Mouse (Mus musculus) lung, postnatal 0 days (tissue): ENCODE measurements around the gene Lmntd1. TPM values are rescaled to one million over a fixed set of nuclear protein-coding genes. Genes with fewer than 3 reads are reported as not detected.

Experiments
- ATAC-seq: fragments of 200-750 bp; cut with Nextera tagmentation; 2 replicates; pipeline ENCODE4 v1.8.0; 2017; ENCODE audit warnings: moderate library complexity
- DNase-seq: peaks from one replicate; pipeline ENCODE4 v3.0.0-alpha.2; 2016; ENCODE audit warnings: low spot score
- H3K27ac ChIP-seq: fragments of 300-500 bp; sonication (generic); 2 replicates; pipeline ENCODE4 v1.5.1; 2014; ENCODE audit warnings: antibody characterized with exemption, mild to moderate bottlenecking, low read length, mixed read lengths
- H3K27me3 ChIP-seq: fragments of 300-500 bp; sonication (generic); replicated peaks from 2 replicates; pipeline ENCODE4 v1.6.1; 2014; ENCODE audit warnings: low read length, mixed read lengths; ENCODE audit not compliant: insufficient read depth
- H3K36me3 ChIP-seq: fragments of 300-500 bp; sonication (generic); 2 replicates; pipeline ENCODE4 v1.6.1; 2014; ENCODE audit warnings: low read length, mixed read lengths; ENCODE audit not compliant: insufficient read depth
- H3K4me1 ChIP-seq: fragments of 300-500 bp; sonication (generic); 2 replicates; pipeline ENCODE4 v1.6.1; 2014; ENCODE audit warnings: antibody characterized with exemption, low read depth, low read length, mixed read lengths; ENCODE audit not compliant: insufficient read depth
- H3K4me2 ChIP-seq: fragments of 300-500 bp; sonication (generic); replicated peaks from 2 replicates; pipeline ENCODE4 v1.6.1; 2014; ENCODE audit warnings: low read depth, mild to moderate bottlenecking, low read length, moderate library complexity, mixed read lengths
- H3K4me3 ChIP-seq: fragments of 300-500 bp; sonication (generic); 2 replicates; pipeline ENCODE4 v1.5.1; 2014; ENCODE audit warnings: low read depth, low read length
- H3K9ac ChIP-seq: fragments of 300-500 bp; sonication (generic); replicated peaks from 2 replicates; pipeline ENCODE4 v1.6.1; 2014; ENCODE audit warnings: low read depth, mild to moderate bottlenecking
- H3K9me3 ChIP-seq: fragments of 300-500 bp; sonication (generic); 2 replicates; pipeline ENCODE4 v1.6.1; 2016; ENCODE audit warnings: low read length, mixed read lengths
- CTCF ChIP-seq: IDR thresholded peaks from 2 replicates; pipeline ENCODE4 v1.5.1; 2016; ENCODE audit warnings: antibody characterized with exemption, mild to moderate bottlenecking
- EP300 ChIP-seq: IDR thresholded peaks from 2 replicates; pipeline ENCODE4 v1.6.1; 2016; ENCODE audit warnings: antibody characterized with exemption, mild to moderate bottlenecking, control low read depth
- WGBS: fragments of 180-500 bp; shearing (Covaris S2); extraction: QIAGEN DNeasy Blood & Tissue Kit; methylation state at CpG from one replicate; pipeline ENCODE4 v1.1.7; 2014; 5-methylcytosine and 5-hydroxymethylcytosine counted together
- polyA plus RNA-seq: library from polyadenylated mRNA; unstranded; fragments of >200 nt; fragmentation: Nextera tagmentation; extraction: Ambion mirVana; gene quantifications from 2 replicates; pipeline ENCODE4 v1.2.1, GENCODE M21; 2015

The Lmntd1 gene
- polyA plus RNA-seq, 1 experiment from 2014 or later: 0.74 TPM

DNA sequence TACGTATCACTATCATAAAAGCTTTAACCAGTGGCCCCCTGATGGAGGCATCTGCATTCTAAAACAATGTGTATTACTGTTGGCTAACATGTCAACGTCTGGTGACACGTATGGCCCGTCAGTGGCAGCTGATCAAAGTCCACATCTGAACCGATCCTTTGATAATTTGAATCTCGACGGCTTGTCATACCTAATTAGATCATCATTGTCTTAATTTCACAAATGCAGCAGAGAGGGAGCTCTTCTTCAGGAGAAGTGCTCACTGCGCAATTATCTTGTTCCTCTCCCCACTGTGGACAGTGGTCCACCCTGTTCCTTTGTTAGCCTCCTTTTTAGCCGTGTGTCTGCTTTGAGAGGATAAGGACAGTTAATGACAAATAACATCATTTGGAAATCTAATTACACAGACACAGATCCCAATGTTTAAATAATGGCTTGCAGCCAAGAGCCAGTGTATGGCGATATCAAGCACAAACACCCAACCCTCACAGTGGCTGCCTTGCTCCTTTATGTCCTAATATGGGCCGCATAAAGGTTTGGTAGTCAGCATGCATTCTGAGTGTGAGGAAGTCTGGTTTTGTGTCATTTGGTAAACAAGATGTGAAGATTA, 142.4 kb downstream of the Lmntd1 start:
- TF ChIP-seq EP300 (peak; percentile 45; the same call in 1 of the 2 replicates), CTCF (peak; percentile 17; the same call in 1 of the 2 replicates)
- WGBS: 50% methylated on average over 11 of the region's 11 CpGs
- ATAC-seq: peak; percentile 83

DNA sequence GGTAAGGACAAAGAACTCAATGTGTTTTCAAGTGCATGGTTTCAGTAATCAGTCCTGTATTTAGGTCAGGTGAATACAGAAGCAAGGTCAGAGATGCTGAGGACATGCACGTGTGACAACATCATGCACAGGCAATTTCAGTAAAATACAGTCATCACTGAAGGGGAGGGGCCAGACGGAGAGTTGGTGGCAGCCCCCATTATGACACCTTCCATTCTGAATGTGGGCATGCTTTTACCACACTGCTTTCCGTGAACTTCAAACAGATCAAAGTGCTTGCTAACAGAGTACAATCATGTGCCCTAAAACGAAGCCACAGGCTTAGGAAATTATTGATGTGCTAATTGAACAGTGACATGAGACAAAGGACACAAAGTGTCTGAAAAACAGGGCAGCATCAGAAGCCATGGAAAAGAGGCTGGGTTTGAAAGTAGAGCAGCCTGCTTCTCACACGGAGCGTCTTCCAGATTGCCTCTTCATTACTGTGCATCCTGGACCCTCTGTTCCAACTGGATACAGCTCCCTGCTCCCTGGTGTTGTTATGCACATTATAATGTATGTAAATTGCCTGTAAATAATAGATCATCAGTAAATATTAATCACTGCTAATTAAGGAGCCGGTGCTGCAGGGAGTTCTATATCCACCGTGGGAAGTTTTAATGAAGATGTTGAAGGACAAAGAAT, 144.7 kb downstream of the Lmntd1 start:
- Histone ChIP-seq H3K4me2 (no peak overlapping the region), H3K4me3 (no peak overlapping the region), H3K4me1 (peaks cover 7% of the 10 kb centered on the region; the same call in 1 of the 2 replicates), H3K36me3 (no peaks in the 10 kb centered on the region), H3K27me3 (no peaks in the 10 kb centered on the region), H3K9ac (no peak overlapping the region), H3K9me3 (no peaks in the 10 kb centered on the region), H3K27ac (no peak overlapping the region)
- TF ChIP-seq EP300 (no peak), CTCF (no peak)
- DNase-seq (no peak), ATAC-seq (no peak)
- 66% methylated on average over 8 of the region's 8 CpGs for WGBS

More for the DNA sequence above, 142.4 kb downstream of the Lmntd1 start:
- Histone ChIP-seq H3K4me3 (no peak overlapping the region), H3K27ac (no peak overlapping the region), H3K9ac (no peak overlapping the region), H3K4me1 (peaks cover 7% of the 10 kb centered on the region; the same call in 1 of the 2 replicates), H3K9me3 (no peaks in the 10 kb centered on the region), H3K4me2 (no peak overlapping the region), H3K27me3 (no peaks in the 10 kb centered on the region), H3K36me3 (no peaks in the 10 kb centered on the region)
- DNase-seq: peak; percentile 61

DNA sequence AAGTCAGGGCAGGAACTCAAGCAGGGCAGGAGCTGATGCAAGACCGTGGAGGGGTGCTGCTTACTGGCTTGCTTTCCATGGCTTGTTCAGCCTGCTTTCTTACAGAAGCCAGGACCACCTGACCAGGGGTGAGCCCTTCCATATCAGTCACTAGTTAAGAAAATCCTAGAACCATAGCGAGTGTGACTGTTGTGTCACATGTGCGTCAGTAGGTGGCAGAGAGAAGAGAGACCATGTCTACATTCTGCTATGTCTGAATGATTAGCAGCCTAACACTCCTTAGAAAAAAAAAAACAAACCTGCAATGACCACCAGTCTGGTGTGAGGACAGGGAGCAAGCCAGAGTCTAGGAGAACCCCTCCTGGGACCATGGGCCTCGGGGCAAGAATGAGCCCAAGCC, 150.1 kb downstream of the Lmntd1 start:
- ATAC-seq: no peak
- H3K27me3 ChIP-seq: no peaks in the 10 kb centered on the region
- TF ChIP-seq CTCF: peak; percentile 31; the same call in 1 of the 2 replicates
- no peak for TF ChIP-seq EP300
- no peaks in the 10 kb centered on the region for H3K9me3 ChIP-seq
- no peak overlapping the region for H3K4me2 ChIP-seq
- no peaks in the 10 kb centered on the region for H3K4me1 ChIP-seq
- no peak overlapping the region for H3K27ac ChIP-seq
- WGBS: 91% methylated on average over 4 of the region's 4 CpGs
- H3K36me3 ChIP-seq: no peaks in the 10 kb centered on the region
- H3K9ac ChIP-seq: no peak overlapping the region
- H3K4me3 ChIP-seq: no peak overlapping the region
- no peak for DNase-seq

DNA sequence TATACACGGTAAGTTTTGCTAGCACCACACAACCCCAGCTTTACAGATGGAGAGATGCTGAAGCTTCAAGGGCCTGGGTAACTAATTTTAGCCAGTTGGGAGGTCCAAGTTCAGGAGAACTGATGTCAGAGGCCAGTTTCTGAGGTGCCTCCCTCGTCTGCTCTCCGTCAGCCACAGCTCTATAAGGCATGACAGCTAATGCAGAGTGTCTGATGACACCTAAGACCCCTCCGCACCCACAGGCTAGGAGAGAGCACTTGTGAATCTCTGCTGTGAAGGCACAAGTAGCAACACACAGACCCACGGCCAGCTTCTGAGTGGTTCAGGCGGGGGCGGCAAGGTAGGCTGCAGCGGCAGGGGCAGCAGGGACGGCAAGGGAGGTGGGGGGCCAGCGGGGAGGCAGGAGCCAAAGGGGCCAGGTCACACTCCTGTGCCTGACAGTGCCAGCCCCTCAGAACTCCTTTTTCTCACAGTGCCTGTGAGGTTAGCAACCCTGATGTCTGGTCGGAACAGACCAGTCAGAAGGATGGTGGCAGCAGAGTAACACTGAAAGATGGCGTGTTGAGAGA, 151.4 kb downstream of the Lmntd1 start:
- H3K27me3 ChIP-seq: no peaks in the 10 kb centered on the region
- DNase-seq: no peak
- 56% methylated on average over 12 of the region's 12 CpGs for WGBS
- no peak overlapping the region for H3K4me3 ChIP-seq
- no peak overlapping the region for H3K9ac ChIP-seq
- no peak overlapping the region for H3K4me2 ChIP-seq
- TF ChIP-seq CTCF: peak; percentile 25; the same call in 1 of the 2 replicates
- no peak for TF ChIP-seq EP300
- no peak overlapping the region for H3K27ac ChIP-seq
- no peaks in the 10 kb centered on the region for H3K9me3 ChIP-seq
- ATAC-seq: 0 out of 2 replicates have a peak, but pooled peaks have one; percentile 17
- H3K36me3 ChIP-seq: no peaks in the 10 kb centered on the region
- H3K4me1 ChIP-seq: no peaks in the 10 kb centered on the region

DNA sequence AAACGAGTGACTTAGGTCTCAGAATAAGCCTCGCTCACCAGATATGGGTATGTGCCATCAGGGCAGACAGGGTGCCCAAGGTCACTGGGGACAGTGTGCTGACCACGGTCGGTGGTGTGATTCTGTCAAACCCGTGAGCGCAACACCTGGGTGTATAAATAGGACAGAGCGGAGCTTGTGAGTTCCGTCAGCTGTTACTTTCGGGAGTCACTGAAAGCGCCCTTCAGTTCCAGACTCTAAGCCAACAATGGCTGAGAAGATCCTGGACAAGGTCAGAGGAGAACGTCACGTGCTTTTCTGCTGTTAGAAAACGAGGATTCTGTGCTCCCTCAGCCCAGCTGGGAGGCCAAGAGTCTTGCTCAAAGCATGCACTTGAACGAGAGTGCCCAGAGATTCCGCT, 157.1 kb downstream of the Lmntd1 start:
- H3K9ac ChIP-seq: no peak overlapping the region
- no peaks in the 10 kb centered on the region for H3K36me3 ChIP-seq
- no peaks in the 10 kb centered on the region for H3K4me1 ChIP-seq
- WGBS: 41% methylated on average over 15 of the region's 15 CpGs
- peak; percentile 79 for ATAC-seq
- no peak overlapping the region for H3K4me3 ChIP-seq
- no peaks in the 10 kb centered on the region for H3K9me3 ChIP-seq
- no peak for TF ChIP-seq CTCF
- TF ChIP-seq EP300: no peak
- no peaks in the 10 kb centered on the region for H3K27me3 ChIP-seq
- no peak overlapping the region for H3K27ac ChIP-seq
- no peak overlapping the region for H3K4me2 ChIP-seq
- DNase-seq: peak; percentile 87

DNA sequence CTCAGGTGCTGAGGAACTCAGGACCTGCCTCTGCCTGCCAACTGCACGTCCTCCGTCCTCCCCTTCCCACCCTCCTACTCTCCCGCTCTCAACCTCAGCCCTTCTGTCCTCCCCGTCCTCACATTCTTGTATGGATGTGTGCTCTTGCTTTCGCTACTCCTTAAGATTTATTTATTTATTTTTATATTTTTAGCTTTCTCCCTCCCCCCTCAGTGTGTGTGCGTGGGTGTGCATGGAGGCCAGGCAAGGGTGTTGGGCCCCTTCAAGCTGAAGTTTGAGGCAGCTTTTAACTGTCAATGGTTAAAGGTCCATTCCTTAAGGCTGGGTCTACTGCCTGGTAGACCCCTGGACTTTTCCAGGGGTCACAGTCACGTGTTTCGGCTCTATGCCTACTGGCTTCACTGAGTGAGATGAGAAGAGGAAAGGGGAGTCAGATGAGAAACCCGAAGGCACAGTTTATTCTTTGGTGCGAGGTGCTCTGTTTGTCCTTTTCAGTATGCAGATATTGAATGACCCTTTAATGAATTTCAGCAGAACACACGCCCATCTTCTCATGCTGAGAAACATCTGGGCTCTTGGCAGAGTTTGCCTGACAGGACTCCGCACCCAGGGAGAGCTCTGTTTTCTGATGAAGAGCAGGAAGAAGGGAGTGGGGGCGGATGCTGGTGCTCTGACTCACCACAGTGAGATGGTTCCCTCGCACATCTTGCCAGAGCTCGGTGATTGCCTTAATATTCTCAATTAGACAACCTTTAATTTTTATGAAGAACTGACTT, 163.3 kb downstream of the Lmntd1 start:
- Histone ChIP-seq H3K4me1 (peaks cover 3% of the 10 kb centered on the region; the same call in 1 of the 2 replicates), H3K4me2 (no peak overlapping the region), H3K9me3 (no peaks in the 10 kb centered on the region), H3K27me3 (no peaks in the 10 kb centered on the region), H3K9ac (no peak overlapping the region), H3K27ac (no peak overlapping the region), H3K4me3 (no peak overlapping the region), H3K36me3 (no peaks in the 10 kb centered on the region)
- WGBS: 57% methylated on average over 15 of the region's 15 CpGs
- peak; percentile 69 for DNase-seq
- TF ChIP-seq EP300 (no peak), CTCF (no peak)
- peak; percentile 50 for ATAC-seq
